Mouse (Mus musculus): Measurements from ENCODE around the gene Actn1. TPM values are rescaled to one million over a fixed set of nuclear protein-coding genes. Genes with fewer than 3 reads are reported as not detected.
A peak's percentile ranks its signal among the peaks of the same experiment; 100 is the strongest.

Actn1 gene
- total and polyA plus RNA-seq, 3 experiments, result 2.7 to 13.2 (median 5.5) TPM

GRCm38 (mm10) chr12:80217049-80217448 is 43.1 kb downstream of the Actn1 start:
- TF ChIP-seq MAZ (IDR thresholded peaks at IDR 0.05; ENCODE audit: low read depth, low read length) (no peak), JUN (IDR thresholded peaks at IDR 0.05; ENCODE audit: insufficient read depth, low read depth, low read length) (no peak), MXI1 (IDR thresholded peaks at IDR 0.05; ENCODE audit: low read depth, low read length) (no peak), BHLHE40 (IDR thresholded peaks at IDR 0.05; ENCODE audit: low read depth, low read length) (no peak), SMC3 (IDR thresholded peaks at IDR 0.05; ENCODE audit: low read depth, low read length) (no peak), ZC3H11A (IDR thresholded peaks at IDR 0.05; ENCODE audit: low read depth, low read length) (no peak)
- H3K27me3 ChIP-seq (replicated peaks), result no peaks in the 10 kb centered on the region
- no peak overlapping the region for H3K9ac ChIP-seq (ENCODE audit: insufficient read depth, low read depth)
- no peaks in the 10 kb centered on the region for H3K36me3 ChIP-seq (replicated peaks in 1 of 2; ENCODE audit: control insufficient read depth in 1 of 2, insufficient read depth in 1 of 2, low read length in 1 of 2)
- no peaks in the 10 kb centered on the region for H3K9me3 ChIP-seq (replicated peaks; ENCODE audit: low read length)
- no peak overlapping the region for H3K27ac ChIP-seq (ENCODE audit: insufficient read depth, low read depth)
- no peak overlapping the region for H3K4me3 ChIP-seq (replicated peaks in 1 of 3; ENCODE audit: low read depth in 2 of 3, low read length in 2 of 3, poor library complexity in 1 of 3)
- peaks cover 12 to 29% of the 10 kb centered on the region in 2 experiments; a peak in 3 of 4 replicates for H3K4me1 ChIP-seq (ENCODE audit: control insufficient read depth in 1 of 2, insufficient read depth in 2 of 2)
- no peak for DNase-seq (ENCODE audit: extremely low read depth)
- no peaks in the 10 kb centered on the region for H3K79me2 ChIP-seq (replicated peaks; ENCODE audit: control insufficient read depth, extremely low read depth, insufficient read depth, poor library complexity, severe bottlenecking)
- H3K4me2 ChIP-seq (ENCODE audit: insufficient read depth, low read depth, poor library complexity, severe bottlenecking), result no peak overlapping the region
- dilution Hi-C loops (cut with MboI; ENCODE audit: extremely low pct_ligation_motif_present, extremely low pct_unique_long_range_greater_than_20kb, low sequenced_read_pairs) (no loop called here), in situ Hi-C loops (cut with MboI; ENCODE audit: low pct_ligation_motif_present, low pct_unique_long_range_greater_than_20kb, low sequenced_read_pairs) (no loop called here)

DNA sequence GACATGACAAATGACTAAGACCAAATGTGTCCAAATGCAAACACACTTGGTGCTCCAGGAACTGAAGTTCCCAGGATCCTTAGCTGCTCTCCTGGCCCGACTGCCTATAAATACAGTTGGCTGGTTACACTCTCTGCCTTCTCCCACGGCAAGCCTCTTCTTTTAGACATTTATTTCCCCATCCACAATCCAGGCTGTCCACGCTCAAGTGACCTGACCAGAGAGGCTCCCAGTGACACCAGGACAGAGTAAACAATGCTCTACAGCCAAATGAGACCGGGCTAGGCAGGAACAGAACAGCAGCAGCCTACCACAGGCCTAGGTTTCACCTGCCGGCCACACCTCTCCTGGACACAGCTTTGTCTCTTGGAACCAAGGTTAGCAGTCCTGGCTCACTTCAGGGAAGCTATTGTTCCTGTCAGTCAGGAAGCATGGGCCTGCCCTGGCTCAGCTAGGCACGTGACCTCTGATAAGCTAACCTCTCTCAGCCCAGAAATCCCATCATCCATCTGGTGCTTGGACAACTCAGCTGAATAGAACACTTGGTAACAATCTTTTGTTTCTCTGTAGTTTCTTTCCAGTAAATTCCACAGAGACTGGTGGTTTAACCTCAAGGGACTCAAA is 43.8 kb downstream of the Actn1 start:
- Histone ChIP-seq H3K4me3 (replicated peaks in 1 of 3; ENCODE audit: low read depth in 2 of 3, low read length in 2 of 3, poor library complexity in 1 of 3) (no peak overlapping the region), H3K9me3 (replicated peaks; ENCODE audit: low read length) (no peaks in the 10 kb centered on the region), H3K27ac (ENCODE audit: insufficient read depth, low read depth) (no peak overlapping the region), H3K4me1 (ENCODE audit: control insufficient read depth in 1 of 2, insufficient read depth in 2 of 2) (peaks cover 12 to 36% of the 10 kb centered on the region in 2 experiments; a peak in 3 of 4 replicates), H3K4me2 (ENCODE audit: insufficient read depth, low read depth, poor library complexity, severe bottlenecking) (no peak overlapping the region), H3K9ac (ENCODE audit: insufficient read depth, low read depth) (no peak overlapping the region), H3K79me2 (replicated peaks; ENCODE audit: control insufficient read depth, extremely low read depth, insufficient read depth, poor library complexity, severe bottlenecking) (no peaks in the 10 kb centered on the region), H3K27me3 (replicated peaks) (no peaks in the 10 kb centered on the region), H3K36me3 (replicated peaks in 1 of 2; ENCODE audit: control insufficient read depth in 1 of 2, insufficient read depth in 1 of 2, low read length in 1 of 2) (no peaks in the 10 kb centered on the region)
- no peak for DNase-seq (ENCODE audit: extremely low read depth)
- peak; percentile 26; the same call in 1 of the 2 replicates for TF ChIP-seq BHLHE40 (IDR thresholded peaks at IDR 0.05; ENCODE audit: low read depth, low read length)
- TF ChIP-seq MAX (IDR thresholded peaks at IDR 0.05; ENCODE audit: low read length), result no peak
- TF ChIP-seq ZNF384 (IDR thresholded peaks at IDR 0.05; ENCODE audit: low read depth, low read length), result no peak
- in situ Hi-C loops (cut with MboI; ENCODE audit: low pct_ligation_motif_present, low pct_unique_long_range_greater_than_20kb, low sequenced_read_pairs), result no loop called here
- dilution Hi-C loops (cut with MboI; ENCODE audit: extremely low pct_ligation_motif_present, extremely low pct_unique_long_range_greater_than_20kb, low sequenced_read_pairs), result no loop called here

- Histone ChIP-seq H3K79me2 (replicated peaks; ENCODE audit: control insufficient read depth, extremely low read depth, insufficient read depth, poor library complexity, severe bottlenecking) (no peaks in the 10 kb centered on the region), H3K4me1 (ENCODE audit: control insufficient read depth in 1 of 2, insufficient read depth in 2 of 2) (peaks cover 12 to 52% of the 10 kb centered on the region in 2 experiments), H3K9me3 (replicated peaks; ENCODE audit: low read length) (no peaks in the 10 kb centered on the region), H3K27me3 (replicated peaks) (no peaks in the 10 kb centered on the region), H3K4me2 (ENCODE audit: insufficient read depth, low read depth, poor library complexity, severe bottlenecking) (peak overlapping the region; percentile 48), H3K4me3 (replicated peaks in 1 of 3; ENCODE audit: low read depth in 2 of 3, low read length in 2 of 3, poor library complexity in 1 of 3) (no peak overlapping the region), H3K9ac (ENCODE audit: insufficient read depth, low read depth) (no peak overlapping the region), H3K27ac (ENCODE audit: insufficient read depth, low read depth) (no peak overlapping the region), H3K36me3 (replicated peaks in 1 of 2; ENCODE audit: control insufficient read depth in 1 of 2, insufficient read depth in 1 of 2, low read length in 1 of 2) (no peaks in the 10 kb centered on the region)
- DNase-seq (ENCODE audit: extremely low read depth), result no peak
- peak; percentile 44; the same call in 1 of the 2 replicates for TF ChIP-seq BHLHE40 (IDR thresholded peaks at IDR 0.05; ENCODE audit: low read depth, low read length)
- TF ChIP-seq MAFK (IDR thresholded peaks at IDR 0.05; ENCODE audit: insufficient replicate concordance, low read length), result no peak
- in situ Hi-C loops (cut with MboI; ENCODE audit: low pct_ligation_motif_present, low pct_unique_long_range_greater_than_20kb, low sequenced_read_pairs), result no loop called here
- dilution Hi-C loops (cut with MboI; ENCODE audit: extremely low pct_ligation_motif_present, extremely low pct_unique_long_range_greater_than_20kb, low sequenced_read_pairs), result no loop called here
These were observed 46.4 kb downstream of the Actn1 start for GRCm38 (mm10) chr12:80213810-80214209.
